Mouse (Mus musculus) monocyte, adult 5-6 weeks (primary cell): Measurements from ENCODE around the gene Mrpl55. TPM values are rescaled to one million over a fixed set of nuclear protein-coding genes. Genes with fewer than 3 reads are reported as not detected.
"Not testable (repeated sequence)": the region's sequence is repeated elsewhere in the genome, so short reads cannot be mapped to it uniquely, and the experiment has no call there.

Experiments used
- ATAC-seq: fragments of 153-309, 156-312 bp; replicated peaks from 2 replicates; pipeline ENCODE4 v1.8.0; 2017; ENCODE audit warnings: mild to moderate bottlenecking; ENCODE audit not compliant: low TSS enrichment, insufficient number of reproducible peaks, severe bottlenecking, poor library complexity, low FRiP score
- total RNA-seq: library from RNA; stranded (forward); fragments of 200-1000, 200-491, 200-594 nt; gene quantifications from 3 replicates; pipeline ENCODE4 v1.2.3, GENCODE M21; 2017

Mrpl55 gene
- total RNA-seq, 1 experiment from 2014 or later, result 21.2 TPM

DNA sequence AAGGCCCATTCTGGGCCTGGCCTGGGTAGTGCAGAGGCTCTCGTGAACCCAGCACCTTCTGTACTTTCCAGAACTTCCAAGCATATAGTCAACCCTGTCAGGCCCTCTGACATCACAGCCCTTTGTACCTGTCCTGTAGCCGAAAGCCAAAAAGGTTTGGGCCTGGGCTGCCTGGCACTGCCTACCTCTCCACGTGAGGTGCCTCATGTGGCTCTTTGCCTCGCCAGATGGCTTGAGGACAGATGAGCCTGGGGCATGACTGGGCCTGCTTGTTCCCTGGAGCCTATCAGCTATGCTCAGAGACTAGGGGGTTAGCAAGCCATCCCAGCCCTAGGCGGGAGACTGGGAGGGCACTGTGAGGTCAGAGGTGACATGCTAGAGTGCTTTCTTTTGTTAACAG is 16.8 kb upstream of the Mrpl55 start:
- no peak for ATAC-seq

DNA sequence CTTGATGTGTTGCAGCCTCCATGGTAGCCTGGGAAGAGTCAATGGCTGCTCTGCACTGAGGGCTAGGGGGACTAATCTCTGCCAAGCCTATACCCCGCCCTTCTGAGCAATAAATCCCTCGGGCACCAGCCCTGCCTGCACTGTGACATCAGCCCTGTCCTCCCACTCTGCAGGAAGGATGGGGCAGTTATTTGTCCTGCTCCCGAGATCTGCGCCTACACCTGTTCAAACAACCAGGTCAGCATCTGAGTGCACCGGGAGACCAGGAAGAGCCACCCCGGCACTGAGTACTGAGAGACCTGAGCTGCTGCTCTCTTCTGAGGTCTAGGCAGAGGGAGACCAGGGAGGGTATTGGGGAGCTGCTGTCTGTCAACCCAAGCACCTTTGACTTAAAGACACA is 14.6 kb upstream of the Mrpl55 start:
- no peak for ATAC-seq

DNA sequence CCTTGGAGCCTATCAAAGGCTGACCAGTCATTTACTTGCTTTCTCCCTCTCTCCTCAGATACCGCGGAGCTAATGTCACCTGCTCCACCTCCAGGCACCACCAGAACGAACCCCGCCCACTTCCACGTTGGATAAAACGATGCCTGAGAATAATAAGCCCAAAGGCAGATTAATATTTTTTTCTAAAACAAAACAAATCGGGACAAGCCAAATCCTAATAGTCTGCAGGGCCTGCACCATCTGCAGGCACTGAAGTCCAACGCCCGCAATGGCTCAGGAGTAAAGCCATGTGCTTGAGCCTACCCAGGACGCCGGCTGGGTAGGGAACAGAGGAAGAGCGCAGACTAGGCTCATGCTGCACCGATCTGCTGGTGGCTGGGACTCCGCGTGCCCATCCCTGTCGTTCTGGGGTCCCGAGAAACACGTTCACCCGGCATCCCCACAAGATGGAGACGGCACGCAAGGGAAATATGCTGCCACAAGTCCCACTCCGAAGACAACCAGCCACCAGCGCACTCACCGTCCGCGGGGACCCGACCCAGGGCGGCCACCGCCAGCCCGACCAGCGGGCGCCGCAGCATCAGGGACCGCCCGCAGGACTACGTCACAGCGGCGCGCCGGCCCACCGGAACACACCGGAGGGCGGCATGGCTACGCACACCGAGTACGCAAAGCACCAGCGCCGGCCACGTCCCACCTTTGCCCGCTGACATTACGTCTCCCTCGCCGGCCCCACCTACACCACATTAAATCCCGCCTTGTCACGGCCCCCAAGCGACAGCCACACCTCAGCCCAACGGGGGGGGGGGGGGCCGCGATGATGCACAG is 10.8 kb upstream of the Mrpl55 start:
- peak; percentile 93 for ATAC-seq

DNA sequence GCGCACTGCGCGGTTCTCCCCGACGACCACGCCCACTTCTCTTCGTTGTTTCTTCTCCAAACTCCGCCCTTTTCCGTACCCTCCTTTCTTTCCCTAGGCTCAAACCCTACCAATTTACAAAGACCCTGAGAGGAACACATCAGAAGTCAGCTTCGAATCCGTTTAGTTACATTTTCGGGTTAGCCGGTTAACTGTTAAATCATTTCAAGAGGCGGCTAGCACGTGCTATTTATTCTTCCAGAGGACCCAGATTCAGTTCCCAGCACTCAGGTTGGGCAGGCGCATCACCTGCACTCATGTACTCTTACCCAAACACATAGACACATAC is 10.3 kb upstream of the Mrpl55 start, which contains the start of gene Guk1:
TSS of gene Guk1 (minus strand) at position 154 of the 328 bp plus-strand sequence.
- no peak for ATAC-seq

DNA sequence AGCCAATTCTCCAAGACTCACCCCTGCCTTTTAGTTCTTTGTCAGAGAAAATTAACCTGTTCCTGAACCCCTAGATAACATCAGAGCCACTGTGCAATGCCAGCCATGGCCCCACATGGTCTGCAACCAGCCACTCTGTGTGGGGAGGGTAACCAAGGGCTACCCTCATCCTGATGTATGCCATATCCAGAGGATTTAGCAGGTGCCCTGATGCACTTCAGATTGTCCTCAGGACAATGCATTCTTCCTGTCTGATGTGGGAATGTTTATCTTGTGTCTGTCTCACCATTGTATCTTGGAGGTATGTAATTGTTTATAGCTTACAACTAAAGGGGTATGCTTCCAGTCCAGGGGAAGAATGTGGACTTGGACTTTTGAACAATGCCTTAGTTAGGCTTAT is 6.1 kb upstream of the Mrpl55 start:
- no peak for ATAC-seq

DNA sequence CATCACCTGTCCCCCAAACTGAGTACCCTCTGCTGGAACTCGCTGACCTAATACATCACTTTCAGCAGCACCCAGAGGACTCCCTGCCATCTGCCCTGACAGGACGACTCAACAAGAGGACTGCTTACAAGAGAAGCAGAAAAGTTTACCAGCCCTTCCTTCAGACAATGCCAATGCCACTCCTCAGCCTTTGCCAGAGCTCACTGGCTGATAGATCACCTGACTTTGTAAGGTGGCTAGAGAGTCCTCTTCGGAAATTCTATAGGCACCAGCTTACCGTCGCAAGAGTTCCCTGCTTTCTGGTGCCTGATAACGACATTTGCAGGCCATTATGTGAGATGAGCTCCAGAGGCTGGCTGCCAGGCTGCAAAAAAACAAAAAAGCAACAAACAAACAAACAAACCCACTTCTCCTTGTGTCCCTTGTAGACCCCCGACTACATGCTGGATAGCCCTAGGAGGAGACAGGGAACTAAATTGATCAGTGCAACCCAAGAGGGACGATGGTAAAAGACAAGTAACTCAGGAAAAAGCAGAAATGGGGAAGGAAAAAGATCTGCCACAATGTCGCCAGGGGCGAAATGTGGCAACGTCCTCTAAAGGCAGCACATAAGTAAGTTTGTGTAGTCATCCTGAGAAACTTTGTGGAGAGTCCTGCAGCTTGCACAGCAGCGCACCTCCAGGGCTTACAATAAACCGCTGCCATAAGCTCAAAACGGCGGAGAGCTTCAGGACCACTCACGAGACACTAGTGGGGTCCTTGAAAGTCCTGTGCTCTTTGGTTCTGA is 877 bp upstream of the Mrpl55 start:
- no peak; the same call in 1 of the 2 replicates for ATAC-seq

DNA sequence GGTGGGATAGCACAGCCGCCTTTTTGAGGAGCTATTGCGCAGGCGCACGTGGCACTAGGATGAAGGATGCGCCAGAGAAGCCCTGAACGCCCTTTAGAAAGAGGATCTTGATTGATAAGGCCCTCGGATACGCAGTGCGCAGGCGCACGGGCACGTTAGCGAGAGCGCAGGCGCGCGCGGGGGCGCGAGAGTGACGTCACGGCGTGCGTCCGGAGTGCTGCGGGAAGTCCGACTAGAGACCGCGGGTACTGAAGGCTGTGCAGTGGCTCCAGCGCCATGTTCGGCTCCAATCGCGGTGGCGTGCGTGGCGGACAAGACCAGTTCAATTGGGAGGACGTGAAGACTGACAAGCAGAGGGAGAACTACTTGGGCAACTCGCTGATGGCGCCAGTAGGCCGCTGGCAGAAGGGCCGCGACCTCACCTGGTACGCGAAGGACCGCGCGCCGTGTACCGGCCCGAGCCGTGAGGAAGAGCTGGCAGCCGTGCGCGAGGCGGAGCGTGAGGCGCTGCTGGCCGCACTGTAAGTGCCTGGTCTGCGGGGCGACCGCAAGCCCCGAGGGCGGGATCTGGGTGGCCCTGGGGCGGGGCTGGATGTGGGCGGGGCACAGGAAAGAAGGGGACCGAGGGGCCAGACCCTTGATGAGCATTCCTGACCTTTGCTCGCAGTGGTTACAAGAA is 6.0 kb downstream of the Mrpl55 start, which contains the start of gene 2310033P09Rik:
TSS of gene 2310033P09Rik (plus strand) at position 169 of the 679 bp plus-strand sequence.
- peak; percentile 58 for ATAC-seq

DNA sequence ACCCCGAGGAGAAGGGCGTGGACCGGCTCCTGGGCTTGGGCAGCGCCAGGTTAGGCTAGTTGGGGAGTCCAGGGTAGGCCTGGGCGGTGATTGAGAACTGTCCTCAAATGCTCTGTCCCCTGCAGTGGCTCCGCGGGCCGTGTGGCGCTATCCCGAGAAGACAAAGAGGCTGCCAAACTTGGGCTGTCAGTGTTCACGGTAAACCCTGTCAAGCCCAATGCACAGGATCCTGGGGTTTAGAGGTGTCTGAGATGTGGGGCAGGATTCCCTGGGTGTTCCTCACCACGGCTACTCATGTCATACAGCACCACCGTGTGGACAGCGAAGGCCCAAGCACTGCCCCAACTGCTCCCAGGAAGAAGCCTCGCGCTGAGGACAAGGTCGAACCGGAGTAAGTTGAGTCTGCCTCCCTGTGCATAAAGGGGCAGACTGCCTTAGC is 6.7 kb downstream of the Mrpl55 start:
- peak; percentile 53 for ATAC-seq

DNA sequence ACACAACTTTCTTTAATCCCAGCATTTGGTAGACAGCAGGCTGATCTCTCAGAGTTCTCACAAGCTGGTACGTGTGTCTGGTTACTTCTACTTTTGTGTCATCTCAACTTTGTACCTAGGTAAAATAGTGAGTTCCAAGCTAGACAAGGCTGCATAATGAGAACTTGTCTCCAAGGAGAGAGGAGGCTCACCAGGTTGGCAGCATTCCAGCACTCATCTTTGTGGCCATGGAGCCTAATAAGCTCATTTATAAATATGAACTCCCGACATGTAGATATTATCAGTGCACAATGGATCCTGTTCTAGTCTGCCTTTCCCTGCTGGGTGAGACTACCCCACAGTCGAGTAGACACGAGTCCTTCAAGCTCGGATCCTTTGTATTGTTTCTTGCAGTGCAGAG is 7.3 kb downstream of the Mrpl55 start:
- no peak for ATAC-seq

DNA sequence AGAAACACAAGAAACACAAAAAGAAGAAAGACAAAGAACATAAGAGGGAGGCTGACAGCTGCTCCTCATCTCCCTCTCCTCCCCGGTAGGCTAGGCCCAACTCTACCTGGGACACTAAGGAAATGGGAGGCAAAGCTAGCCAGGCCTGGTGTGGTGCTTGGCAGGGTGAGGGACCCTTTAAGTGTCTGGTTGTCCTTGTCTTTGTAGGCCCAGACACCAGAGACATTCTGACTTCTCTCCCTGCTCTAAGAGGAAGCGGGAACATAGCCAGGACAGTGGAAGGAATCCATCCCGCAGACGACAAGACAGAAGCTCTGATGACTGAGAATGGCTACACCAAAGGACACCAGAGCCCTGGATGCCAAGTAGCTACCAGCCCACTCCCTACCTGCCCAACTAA is 7.7 kb downstream of the Mrpl55 start:
- ATAC-seq, result no peak

DNA sequence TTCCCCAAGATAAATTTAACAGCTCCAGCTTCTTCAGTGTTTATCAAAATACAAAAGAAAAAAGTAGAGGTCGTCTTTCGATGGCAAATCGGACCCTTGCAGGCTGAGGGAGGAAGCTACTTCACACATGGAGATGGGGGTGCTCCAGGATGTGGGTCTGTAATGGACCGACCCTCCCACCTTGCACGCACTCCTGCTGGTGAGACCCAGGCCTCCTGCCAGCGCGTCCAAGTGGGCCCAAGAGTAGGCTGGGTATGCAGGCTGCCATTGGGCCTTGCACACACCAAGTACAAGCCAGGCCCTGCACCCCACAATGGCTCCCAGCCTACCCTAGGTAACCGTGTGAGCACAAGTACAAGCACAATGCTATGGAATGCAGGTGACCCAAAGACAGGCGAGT is 9.3 kb downstream of the Mrpl55 start:
- ATAC-seq, result not testable (repeated sequence)

DNA sequence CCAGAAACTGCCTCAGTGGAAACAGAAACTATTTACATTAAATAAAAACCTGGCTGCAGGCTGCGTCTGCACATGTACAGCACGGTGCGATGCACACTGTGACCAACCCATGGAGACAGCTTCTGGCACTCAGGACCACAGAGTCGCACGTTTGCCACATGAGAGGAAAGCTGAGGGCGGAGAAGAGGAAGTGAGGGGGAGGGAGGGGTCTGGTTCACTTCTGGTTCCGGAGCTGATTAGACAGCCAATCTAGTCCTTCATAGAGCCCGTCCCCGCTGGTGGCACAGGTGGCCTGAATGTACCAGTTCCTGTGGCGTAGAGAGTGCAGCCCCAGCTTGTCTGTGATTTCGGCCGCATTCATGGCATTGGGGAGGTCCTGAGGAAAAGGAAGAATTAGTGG is 10.0 kb downstream of the Mrpl55 start:
- peak; percentile 49 for ATAC-seq

DNA sequence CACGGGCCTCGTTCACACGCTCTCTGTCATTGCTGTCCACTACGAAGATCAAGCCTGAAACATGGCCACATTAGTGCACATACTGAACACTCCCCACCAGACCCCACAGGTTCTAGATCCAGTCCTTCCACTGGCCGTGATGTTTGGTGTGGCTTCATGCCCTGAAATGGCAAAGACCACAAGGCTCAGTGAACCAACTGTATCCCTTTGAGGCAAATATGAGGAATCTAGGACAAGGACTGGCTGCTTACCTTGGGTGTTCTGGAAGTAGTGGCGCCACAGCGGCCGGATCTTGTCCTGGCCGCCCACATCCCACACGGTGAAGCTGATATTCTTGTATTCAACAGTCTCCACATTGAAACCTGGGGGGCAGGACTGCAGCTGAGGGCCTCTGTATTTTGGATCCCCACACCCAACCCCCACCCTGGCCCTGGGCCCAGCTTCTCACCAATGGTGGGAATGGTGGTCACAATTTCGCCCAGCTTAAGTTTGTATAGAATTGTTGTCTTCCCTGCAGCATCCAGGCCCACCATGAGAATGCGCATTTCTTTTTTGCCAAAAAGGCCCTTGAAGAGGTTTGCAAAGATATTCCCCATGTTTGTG is 10.7 kb downstream of the Mrpl55 start:
- no peak for ATAC-seq

DNA sequence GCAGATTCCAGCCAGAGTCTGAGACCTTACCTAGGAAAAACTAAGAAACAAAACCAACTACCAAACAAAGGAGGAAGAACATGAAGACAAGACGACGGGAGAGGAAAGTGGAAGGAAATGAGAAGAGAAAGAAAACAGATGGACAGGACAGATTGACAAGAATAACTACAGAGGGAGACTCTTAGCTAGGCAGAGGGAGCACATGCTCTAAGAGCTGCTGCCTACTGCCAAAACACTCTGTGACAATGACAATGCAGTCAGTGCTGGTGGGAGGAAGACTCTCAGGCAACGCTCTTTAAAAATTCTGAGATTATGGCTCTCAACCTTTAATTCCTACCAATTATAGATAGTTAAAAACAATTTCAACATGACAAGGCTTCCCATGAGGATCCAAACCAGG is 14.7 kb downstream of the Mrpl55 start:
- no peak for ATAC-seq

DNA sequence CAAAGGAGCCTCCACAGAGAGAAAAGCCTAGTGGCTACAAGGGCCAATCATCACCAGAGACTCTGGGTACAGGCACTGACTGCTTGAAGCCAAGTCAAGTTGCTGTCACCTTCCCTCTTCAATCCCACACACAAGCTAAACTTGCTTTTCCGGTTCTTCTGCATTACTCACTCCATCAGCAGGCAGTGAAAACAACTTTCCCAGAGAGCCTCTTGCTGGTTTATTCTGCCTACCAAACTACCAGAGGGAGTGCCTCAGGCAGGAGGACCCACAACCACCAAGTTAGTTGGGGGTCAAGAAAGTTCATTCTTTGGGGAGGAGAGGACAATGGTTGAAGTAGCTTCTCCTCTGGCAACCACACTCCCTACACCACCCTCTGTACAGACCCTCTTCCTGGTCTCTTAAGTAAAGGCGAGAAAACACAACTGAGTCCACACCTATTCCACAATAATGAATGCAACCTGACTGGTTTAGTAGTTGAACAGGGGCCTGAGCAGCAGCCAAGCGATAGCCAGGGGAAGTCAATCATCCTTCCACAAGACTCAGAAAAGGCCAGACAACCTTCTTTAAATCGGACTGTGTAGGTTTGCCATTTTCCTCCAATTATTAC is 16.2 kb downstream of the Mrpl55 start:
- no peak for ATAC-seq

DNA sequence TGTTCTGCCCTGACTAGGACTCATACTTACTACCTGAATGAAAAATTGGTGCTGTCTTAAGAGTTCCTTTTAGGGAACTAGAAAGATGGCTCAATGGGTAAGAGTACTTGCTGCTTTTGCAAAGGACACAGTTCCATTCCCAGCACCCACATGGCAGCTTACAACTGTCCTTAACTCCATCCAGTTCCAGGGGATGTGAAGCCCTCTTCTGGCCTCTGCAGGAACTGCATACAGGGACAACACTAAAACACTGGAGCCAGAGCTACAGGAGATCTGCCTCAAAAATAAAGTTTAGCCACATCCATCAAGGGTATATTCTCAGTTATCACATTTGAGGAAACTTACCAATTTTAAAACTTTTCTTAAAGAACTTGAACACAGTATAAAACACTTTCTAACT is 16.8 kb downstream of the Mrpl55 start:
- no peak for ATAC-seq

DNA sequence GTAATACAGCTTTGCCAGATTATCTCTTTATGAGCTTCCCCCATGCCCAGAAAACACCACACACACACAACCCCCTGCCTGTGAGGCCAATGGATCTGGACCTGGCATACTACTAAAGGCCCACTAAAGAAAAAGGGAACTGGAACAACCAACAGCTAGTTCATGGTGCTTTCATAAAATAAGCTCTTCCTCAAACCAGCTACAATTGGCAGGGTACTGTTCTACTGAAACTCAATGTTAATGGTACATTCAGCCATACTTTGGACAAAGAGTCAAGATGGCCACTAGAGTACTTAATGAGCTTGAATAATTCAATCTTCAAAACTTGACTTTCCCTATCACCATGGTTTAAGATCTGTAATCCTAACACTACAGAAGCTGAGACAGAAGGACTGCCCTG is 19.3 kb downstream of the Mrpl55 start:
- peak; percentile 38; the same call in 1 of the 2 replicates for ATAC-seq

DNA sequence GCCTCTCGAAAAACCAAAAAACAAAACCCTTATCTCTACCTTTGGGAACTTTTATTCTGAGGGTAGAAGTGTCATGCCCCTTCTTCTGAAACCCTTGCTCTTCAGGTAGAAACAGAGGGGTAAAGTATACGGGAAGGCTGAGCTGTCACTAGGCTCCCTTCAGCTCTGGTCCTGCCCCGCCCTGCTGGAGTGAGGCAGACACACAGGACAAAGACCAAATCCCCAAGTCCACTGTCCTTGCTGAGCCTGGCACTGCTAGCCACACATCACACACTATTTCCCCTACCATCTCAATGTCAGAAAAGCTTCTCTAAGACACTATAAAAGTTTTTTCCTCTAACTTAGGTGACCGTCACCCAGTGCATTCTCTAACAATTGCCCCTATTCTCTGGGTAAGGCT is 20.0 kb downstream of the Mrpl55 start:
- no peak for ATAC-seq

DNA sequence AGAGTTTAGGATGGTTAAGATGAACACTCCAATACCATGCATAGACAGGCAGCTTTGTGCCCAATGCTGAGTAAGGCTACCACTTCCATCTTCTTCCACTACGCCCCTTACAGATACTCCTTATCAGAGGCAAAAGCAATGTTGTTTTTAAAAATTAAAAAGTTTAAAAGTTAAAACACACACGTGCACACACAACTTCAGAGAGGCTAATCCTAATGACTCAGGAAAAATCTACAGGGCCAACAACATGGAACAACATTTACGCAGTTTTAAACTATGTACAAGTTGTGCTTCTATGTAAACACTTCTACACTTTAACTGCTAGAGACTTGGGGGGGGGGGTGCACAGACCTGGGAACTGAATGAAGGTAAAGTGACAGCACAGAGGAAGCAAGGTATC is 21.7 kb downstream of the Mrpl55 start:
- ATAC-seq, result no peak
